Mouse (Mus musculus): ENCODE measurements around the gene Atp10a. TPM values are rescaled to one million over a fixed set of nuclear protein-coding genes. Genes with fewer than 3 reads are reported as not detected.
A peak's percentile ranks its signal among the peaks of the same experiment; 100 is the strongest.

Gene Atp10a
- polyA plus RNA-seq (2015; fragmentation: Nextera tagmentation; extraction: Ambion mirVana): 1.2 and 1.3 TPM in 2 replicates

DNA sequence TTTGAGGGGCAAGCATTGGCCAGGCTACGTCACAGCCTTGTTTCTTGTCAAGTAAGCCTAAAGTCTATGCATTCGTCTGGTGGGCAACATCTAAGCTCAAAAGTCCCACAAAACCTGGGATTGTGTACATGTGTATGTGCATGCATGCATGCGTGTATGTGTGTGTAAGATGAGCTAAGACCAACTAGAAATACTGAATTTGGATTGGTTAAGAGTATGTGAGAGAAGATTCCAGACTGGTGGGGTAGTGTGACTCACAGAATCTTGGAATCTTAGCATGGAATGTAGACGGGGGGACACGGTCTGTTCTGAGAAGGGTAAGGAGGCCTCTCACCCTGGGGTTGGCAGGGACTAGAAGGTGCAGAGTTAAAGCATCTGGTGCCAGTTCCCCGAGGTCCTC is at the start of gene Atp10a:
Atp10a (plus strand) TSS at position 301 of the 400 bp plus-strand sequence.
- Histone ChIP-seq H3K4me2 (no peak within 1 kb of the TSS), H3K36me3 (replicated peaks) (no peaks in the 10 kb centered on the region), H3K9ac (no peak within 1 kb of the TSS), H3K9me3 (no peaks in the 10 kb centered on the region), H3K27ac (no peak within 1 kb of the TSS), H3K4me3 (no peak within 1 kb of the TSS), H3K27me3 (replicated peaks) (no peaks in the 10 kb centered on the region), H3K4me1 (peaks cover 10% of the 10 kb centered on the region; the same call in 1 of the 2 replicates)
- ATAC-seq (replicated peaks): no peak
- WGBS: 87% methylated on average over 6 of the region's 6 CpGs

DNA sequence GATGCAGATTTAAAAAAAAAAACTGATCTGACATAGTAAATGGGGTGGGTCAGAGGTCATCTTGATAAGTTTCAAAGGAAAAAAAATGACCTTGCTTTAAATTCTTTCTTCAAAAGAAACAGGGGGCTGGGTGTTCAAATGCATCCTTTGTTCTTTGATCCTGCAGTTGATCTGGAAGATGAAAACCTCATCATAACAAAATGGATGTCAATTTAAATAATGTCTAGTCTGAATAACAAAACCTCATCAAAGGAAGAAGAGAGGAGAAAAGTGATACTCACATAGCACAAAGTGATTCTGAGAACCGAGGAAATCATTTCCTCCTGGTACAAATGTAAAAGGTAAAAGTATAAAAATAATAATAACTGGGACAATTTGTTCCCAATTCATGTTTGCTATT is 37.9 kb upstream of the Atp10a start:
- Histone ChIP-seq H3K4me3 (no peak overlapping the region), H3K27ac (no peak overlapping the region), H3K4me1 (no peaks in the 10 kb centered on the region), H3K9ac (no peak overlapping the region), H3K36me3 (replicated peaks) (no peaks in the 10 kb centered on the region), H3K9me3 (no peaks in the 10 kb centered on the region), H3K4me2 (no peak overlapping the region), H3K27me3 (replicated peaks) (no peaks in the 10 kb centered on the region)
- ATAC-seq (replicated peaks): no peak
- WGBS: 63% methylated on average over 1 of the region's 1 CpGs

DNA sequence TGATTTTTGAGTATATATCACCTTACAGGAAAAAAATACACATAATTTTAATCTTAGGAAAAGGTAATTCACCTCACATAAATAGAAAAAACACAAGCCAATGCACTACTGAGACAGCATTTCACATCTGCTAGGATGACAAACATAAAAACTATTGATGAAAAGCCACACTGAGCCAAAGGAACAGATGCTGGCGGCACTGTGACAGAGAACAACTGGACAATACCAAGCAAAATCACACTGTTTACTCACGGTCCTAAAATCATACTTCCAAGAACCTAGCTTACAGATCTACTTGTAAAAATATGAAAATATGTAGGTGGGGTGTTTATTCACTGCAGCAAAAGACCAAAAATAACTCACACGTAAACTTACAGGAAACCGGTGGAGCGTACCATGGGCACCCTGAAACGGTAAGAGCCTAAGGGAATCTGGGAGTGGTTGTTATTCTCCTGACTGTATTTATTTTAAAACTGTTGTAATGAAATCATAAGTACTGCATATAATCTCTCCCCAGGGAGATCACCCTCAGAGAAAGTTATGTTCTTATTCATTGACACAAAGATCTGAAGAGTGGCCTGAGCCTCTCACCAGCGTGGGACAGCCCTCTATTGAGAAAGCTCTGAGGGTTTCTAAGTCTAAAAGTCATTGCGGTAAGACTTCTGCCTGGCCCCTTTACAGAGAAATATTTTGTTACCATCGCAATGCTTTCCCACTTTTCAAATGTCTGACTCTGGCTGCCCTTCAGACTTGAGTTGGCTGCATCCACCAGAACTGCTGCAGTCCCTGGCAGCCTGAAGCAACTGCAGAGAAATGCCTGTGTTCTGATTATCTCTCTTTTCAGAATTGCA is 29.4 kb upstream of the Atp10a start:
- Histone ChIP-seq H3K27ac (no peak overlapping the region), H3K4me3 (no peak overlapping the region), H3K9ac (no peak overlapping the region), H3K36me3 (replicated peaks) (no peaks in the 10 kb centered on the region), H3K4me2 (no peak overlapping the region), H3K27me3 (replicated peaks) (no peaks in the 10 kb centered on the region), H3K9me3 (no peaks in the 10 kb centered on the region), H3K4me1 (no peaks in the 10 kb centered on the region)
- WGBS: 75% methylated on average over 9 of the region's 9 CpGs
- no peak for ATAC-seq (replicated peaks)

DNA sequence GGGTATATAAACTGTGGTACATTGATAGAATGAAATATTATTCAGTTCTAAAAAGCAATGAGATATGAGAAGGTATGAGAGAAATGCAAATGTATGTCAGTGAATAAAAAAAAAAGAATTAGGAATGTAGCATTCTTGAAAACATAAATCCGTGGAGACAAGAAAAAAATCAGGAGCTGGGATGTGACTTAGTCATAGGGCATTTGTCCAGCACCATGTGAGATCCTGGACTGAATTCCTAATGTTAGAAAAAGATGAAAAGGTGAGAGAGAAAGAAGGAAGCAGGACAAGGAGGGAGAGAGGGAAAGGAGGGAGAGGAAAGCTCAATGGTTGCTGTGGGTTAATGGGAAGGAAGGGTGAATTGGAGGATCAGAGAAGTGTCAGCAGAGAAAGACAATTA is 28.6 kb upstream of the Atp10a start:
- H3K36me3 ChIP-seq (replicated peaks): no peaks in the 10 kb centered on the region
- H3K4me2 ChIP-seq: no peak overlapping the region
- H3K9ac ChIP-seq: no peak overlapping the region
- H3K4me1 ChIP-seq: no peaks in the 10 kb centered on the region
- 75% methylated on average over 1 of the region's 1 CpGs for WGBS
- H3K4me3 ChIP-seq: no peak overlapping the region
- H3K27me3 ChIP-seq (replicated peaks): no peaks in the 10 kb centered on the region
- no peak for ATAC-seq (replicated peaks)
- H3K27ac ChIP-seq: no peak overlapping the region
- H3K9me3 ChIP-seq: no peaks in the 10 kb centered on the region

DNA sequence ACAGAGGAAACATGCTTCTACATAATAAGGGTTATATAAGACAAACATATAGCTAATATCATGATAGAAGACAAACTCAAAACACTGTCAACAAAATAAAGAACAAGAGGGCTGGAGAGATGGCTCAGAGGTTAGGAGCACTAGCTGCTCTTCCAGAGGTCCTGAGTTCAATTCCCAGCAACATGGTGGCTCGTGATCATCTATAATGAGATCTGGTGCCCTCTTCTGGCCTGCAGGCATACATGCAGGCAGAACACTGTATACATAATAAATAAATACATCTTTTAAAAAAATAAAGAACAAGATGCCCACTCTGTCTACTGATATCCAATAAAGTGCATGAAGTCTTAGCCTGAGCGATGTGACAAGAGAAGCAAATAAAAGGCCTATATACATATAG is 26.7 kb upstream of the Atp10a start:
- Histone ChIP-seq H3K4me3 (no peak overlapping the region), H3K9me3 (no peaks in the 10 kb centered on the region), H3K9ac (no peak overlapping the region), H3K4me2 (no peak overlapping the region), H3K36me3 (replicated peaks) (no peaks in the 10 kb centered on the region), H3K27ac (no peak overlapping the region), H3K27me3 (replicated peaks) (no peaks in the 10 kb centered on the region), H3K4me1 (no peaks in the 10 kb centered on the region)
- ATAC-seq (replicated peaks): no peak
- WGBS: 94% methylated on average over 2 of the region's 2 CpGs

DNA sequence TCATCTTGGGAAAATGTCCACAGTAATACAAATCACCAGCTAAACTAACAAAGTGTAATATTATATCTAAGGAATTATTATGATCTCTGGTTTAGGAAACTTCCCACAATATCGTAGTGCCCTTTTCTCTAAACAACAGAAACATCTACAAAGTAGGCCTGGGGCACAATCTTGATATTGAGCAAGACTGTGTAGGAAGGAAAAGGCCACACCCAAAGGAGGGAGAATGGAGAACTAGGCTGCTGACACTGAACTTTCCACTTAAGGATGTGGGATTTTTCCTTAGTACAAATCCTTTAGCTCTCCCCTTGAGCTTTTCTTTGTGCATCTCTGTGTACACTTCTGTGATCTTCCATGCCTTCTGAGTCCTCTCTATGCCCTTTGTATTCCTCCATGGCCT is 22.3 kb upstream of the Atp10a start:
- ATAC-seq (replicated peaks): no peak
- H3K27me3 ChIP-seq (replicated peaks): no peaks in the 10 kb centered on the region
- 86% methylated on average over 1 of the region's 1 CpGs for WGBS

DNA sequence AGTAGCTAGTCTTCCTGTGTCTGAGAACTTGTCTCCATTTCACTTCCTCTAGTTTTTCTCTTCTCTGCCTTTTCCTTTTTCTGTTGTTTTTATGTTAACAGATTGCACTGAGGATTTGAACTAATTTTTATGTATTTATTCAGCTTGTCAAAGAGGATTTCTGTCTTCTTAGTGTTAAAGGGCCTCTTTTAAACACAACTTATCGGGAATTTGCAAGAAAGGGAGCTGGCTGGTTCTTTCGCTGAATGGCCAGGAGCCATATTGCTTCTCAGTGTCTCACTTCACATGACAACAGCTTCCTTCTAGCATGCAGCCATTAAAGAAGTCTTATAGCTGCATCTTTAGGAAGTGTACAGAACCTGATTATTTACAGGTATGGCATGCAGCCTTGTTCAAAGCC is 16.3 kb upstream of the Atp10a start:
- Histone ChIP-seq H3K4me1 (no peaks in the 10 kb centered on the region), H3K9ac (no peak overlapping the region), H3K36me3 (replicated peaks) (no peaks in the 10 kb centered on the region), H3K4me3 (no peak overlapping the region), H3K9me3 (no peaks in the 10 kb centered on the region), H3K4me2 (no peak overlapping the region), H3K27ac (no peak overlapping the region), H3K27me3 (replicated peaks) (no peaks in the 10 kb centered on the region)
- WGBS: 58% methylated on average over 2 of the region's 2 CpGs
- no peak for ATAC-seq (replicated peaks)

More for the DNA sequence above, 22.3 kb upstream of the Atp10a start:
- no peak overlapping the region for H3K9ac ChIP-seq
- no peak overlapping the region for H3K27ac ChIP-seq
- no peaks in the 10 kb centered on the region for H3K4me1 ChIP-seq
- no peaks in the 10 kb centered on the region for H3K9me3 ChIP-seq
- no peaks in the 10 kb centered on the region for H3K36me3 ChIP-seq (replicated peaks)
- no peak overlapping the region for H3K4me2 ChIP-seq
- no peak overlapping the region for H3K4me3 ChIP-seq

DNA sequence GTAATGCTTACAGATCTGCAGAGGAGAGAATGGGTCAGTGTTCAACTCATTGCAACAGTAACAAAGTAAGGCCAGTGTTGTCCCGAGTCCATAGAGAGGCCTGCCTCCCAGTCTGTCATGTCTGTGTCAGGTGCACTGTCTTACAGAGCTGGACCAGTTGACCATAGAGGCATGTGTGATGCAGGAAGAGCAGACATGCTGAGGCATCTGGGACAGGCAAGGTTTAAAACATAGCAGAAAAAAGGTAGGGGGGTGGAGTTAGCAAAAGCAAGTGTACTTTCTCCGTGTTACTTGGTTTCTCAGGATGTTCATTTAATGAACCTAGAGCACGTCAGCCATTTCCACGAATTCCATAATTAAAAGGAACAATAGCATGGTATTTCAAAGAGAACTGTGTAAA is 15.5 kb upstream of the Atp10a start:
- H3K4me3 ChIP-seq: no peak overlapping the region
- H3K4me1 ChIP-seq: no peaks in the 10 kb centered on the region
- no peaks in the 10 kb centered on the region for H3K27me3 ChIP-seq (replicated peaks)
- no peak overlapping the region for H3K27ac ChIP-seq
- H3K36me3 ChIP-seq (replicated peaks): no peaks in the 10 kb centered on the region
- no peak overlapping the region for H3K4me2 ChIP-seq
- no peak for ATAC-seq (replicated peaks)
- no peaks in the 10 kb centered on the region for H3K9me3 ChIP-seq
- no peak overlapping the region for H3K9ac ChIP-seq
- WGBS: 79% methylated on average over 4 of the region's 4 CpGs

DNA sequence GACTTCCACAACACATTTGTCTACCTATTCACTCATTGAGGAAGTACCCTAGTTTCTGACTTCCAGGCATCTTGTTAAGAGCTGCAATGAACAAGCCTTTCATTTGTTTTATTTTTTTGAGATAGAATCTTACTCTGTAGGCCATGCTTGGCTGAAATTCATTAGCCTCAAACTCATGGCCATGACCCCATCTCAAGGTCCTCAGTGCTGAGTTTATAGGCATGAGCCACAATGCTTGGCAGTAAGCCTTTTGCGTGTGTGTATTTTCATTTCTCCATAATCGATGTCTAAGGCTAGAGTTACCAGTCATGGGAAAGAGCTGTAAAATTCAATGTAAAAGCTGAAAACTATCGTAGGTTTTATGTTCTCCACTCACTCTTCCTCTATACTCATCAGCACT is 14.1 kb upstream of the Atp10a start:
- Histone ChIP-seq H3K4me2 (no peak overlapping the region), H3K4me3 (no peak overlapping the region), H3K9ac (no peak overlapping the region), H3K27ac (no peak overlapping the region), H3K36me3 (replicated peaks) (no peaks in the 10 kb centered on the region), H3K27me3 (replicated peaks) (no peaks in the 10 kb centered on the region), H3K4me1 (no peaks in the 10 kb centered on the region), H3K9me3 (no peaks in the 10 kb centered on the region)
- ATAC-seq (replicated peaks): no peak
- WGBS: 96% methylated on average over 3 of the region's 3 CpGs

DNA sequence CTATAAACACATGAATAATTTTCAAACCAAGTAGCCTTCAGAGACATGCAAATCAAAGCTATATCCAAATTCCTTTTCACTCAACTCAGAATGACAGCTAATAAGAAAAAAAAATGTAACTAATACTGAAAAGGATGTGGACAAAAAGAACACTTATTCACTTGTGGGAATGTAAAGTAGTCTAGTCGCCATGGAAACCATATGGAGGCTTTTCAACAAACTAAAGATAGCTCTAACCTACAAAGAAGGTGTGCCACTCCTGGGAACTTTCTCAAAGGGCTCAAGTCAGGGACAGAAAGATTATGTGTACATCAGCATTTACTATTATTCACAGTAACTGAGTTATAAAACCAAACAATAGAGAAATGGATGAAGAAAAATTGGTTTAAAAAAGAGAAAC is 8.6 kb upstream of the Atp10a start:
- H3K9me3 ChIP-seq: no peaks in the 10 kb centered on the region
- no peak overlapping the region for H3K9ac ChIP-seq
- no peak overlapping the region for H3K4me3 ChIP-seq
- no peak overlapping the region for H3K27ac ChIP-seq
- WGBS: 61% methylated on average over 1 of the region's 1 CpGs
- no peaks in the 10 kb centered on the region for H3K36me3 ChIP-seq (replicated peaks)
- H3K27me3 ChIP-seq (replicated peaks): no peaks in the 10 kb centered on the region
- no peaks in the 10 kb centered on the region for H3K4me1 ChIP-seq
- no peak for ATAC-seq (replicated peaks)
- no peak overlapping the region for H3K4me2 ChIP-seq

DNA sequence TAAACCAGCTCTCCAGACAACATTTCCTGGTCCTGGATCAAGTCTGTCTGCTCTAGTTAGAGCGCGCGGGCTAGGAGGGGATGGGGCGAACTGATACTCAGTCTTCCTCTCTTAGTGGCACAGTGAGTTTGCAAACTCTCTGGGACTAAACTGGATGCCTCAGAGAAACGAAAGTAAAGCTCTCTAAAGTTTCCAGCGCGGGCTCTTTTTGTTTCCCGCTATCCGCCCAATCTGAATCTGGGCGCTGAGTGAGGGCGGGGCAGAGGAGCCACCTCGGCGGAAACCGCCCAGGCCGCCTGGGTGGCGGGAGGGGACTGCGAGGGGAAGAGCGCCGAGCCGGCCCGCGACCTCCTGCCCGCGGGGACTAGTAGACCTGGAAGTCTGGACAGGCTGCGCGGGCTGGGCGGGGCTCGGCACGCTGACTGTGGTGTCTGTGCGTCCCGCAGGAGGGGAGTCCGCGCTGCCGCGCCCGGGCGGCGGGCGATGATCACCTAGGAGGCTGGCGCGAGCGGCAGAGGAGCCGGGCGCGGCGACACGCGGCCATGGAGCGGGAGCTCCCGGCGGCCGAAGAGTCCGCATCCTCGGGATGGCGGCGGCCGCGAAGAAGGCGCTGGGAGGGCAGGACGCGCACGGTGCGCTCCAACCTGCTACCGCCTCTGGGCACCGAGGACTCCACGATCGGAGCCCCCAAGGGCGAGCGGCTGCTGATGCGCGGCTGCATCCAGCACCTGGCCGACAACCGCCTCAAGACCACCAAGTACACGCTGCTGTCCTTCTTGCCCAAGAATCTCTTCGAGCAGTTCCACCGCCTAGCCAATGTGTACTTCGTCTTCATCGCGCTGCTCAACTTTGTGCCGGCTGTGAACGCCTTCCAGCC is 2.2 kb downstream of the Atp10a start:
- Histone ChIP-seq H3K4me2 (peak overlapping the region; percentile 97), H3K9ac (peak overlapping the region; percentile 60), H3K36me3 (replicated peaks) (no peaks in the 10 kb centered on the region), H3K9me3 (no peaks in the 10 kb centered on the region), H3K27me3 (replicated peaks) (no peaks in the 10 kb centered on the region), H3K27ac (0 out of 2 replicates have a peak overlapping the region, but pooled peaks have one; percentile 27), H3K4me1 (peaks cover 10% of the 10 kb centered on the region; the same call in 1 of the 2 replicates), H3K4me3 (peak overlapping the region; percentile 57)
- WGBS: under 1% methylated on average over 81 of the region's 81 CpGs
- ATAC-seq (replicated peaks): peak; percentile 92

DNA sequence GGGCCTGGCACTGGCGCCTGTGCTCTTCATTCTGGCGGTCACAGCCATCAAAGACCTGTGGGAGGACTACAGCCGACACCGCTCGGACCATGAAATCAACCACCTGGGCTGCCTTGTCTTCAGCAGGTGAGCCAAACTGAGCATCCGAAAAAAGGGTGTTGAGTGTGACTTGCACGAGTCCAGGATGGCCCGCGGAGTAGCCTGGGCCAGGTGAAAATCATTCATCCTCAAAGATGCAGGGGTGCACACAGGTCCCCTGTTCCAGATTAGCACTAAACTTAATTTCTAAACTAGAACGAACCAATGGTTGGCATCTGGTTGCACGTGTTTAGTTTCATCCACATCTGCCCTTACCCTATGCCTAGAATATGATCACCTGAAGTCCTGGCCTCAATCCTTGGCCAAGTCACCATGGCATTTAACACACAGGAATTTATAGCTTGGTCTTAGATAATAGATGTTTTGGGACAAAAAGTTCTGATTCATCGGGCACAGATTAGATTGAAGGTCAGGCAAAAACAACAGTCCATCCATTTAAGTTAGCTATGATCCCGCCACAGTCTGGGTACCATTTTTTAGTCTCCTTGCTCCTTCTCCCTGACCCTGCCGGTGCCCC is 2.9 kb downstream of the Atp10a start:
- no peak overlapping the region for H3K27ac ChIP-seq
- H3K4me2 ChIP-seq: peak overlapping the region; percentile 97
- peak overlapping the region; percentile 60 for H3K9ac ChIP-seq
- peak; percentile 76; the same call in 1 of the 2 replicates for ATAC-seq (replicated peaks)
- no peaks in the 10 kb centered on the region for H3K36me3 ChIP-seq (replicated peaks)
- H3K27me3 ChIP-seq (replicated peaks): no peaks in the 10 kb centered on the region
- H3K4me3 ChIP-seq: peak overlapping the region; percentile 57
- H3K9me3 ChIP-seq: no peaks in the 10 kb centered on the region
- 28% methylated on average over 14 of the region's 14 CpGs for WGBS
- H3K4me1 ChIP-seq: peaks cover 10% of the 10 kb centered on the region; the same call in 1 of the 2 replicates

Data from midbrain, embryonic 15.5 days (tissue).